Mouse (Mus musculus) urinary bladder, postnatal 14 days (tissue): Measurements from ENCODE around the gene Lrig1.

Experiments
- DNase-seq: peaks from one replicate; pipeline ENCODE4 v3.0.0; 2021; ENCODE audit warnings: low spot score

Gene Lrig1

DNA sequence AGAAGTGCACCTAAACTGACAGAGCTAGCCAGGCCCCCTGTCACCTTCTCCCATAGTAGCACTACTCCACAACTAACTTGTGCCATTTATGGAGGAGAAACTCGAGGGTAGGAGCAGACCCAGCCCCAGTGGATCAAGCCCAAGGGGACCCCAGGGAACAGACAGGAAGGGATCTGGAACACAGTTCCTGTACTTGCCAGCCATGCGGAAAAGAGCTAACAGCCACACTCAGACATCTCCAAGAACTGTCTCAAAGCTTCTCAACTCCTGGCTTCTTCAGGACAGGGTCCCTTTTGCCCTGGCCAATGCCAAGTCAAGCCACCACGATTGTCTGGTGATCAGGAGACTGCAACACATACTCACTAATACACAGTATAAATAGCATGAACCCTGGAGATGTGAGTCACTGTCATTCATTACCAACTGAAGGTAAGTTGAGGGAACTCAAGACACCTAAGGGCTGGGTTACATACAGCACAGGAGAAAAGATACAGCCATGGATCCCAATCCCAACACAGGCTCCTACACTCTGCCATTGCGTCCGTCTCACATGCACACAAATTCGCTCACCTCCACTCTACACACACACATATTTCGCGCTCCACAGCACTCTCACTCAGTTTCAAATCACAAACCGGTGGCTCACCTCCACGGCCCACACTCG lies 1.3 kb downstream of the Lrig1 start:
- no peak for DNase-seq

DNA sequence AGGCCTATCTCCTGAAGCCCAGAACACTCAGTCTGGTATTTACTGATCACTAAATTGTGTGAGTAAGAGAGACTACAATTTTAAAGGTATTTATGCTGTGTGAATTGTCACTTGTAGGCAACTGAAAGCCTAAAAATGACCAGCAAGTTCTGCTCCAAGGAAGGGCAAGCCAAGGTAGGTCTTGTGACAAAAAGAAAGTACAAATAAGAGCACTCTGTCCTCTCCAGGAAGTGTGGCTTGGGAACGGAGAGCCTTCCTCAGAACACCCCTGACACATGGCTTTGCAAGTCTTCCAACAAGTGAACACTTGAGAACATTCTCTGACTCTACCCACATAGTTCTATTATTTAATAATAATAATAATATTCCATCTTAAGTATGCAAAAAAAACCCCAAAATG lies 2.5 kb downstream of the Lrig1 start:
- no peak for DNase-seq

- DNase-seq = no peak
These were observed 3.5 kb downstream of the Lrig1 start for GRCm38 (mm10) chr6:94696182-94697080.

DNA sequence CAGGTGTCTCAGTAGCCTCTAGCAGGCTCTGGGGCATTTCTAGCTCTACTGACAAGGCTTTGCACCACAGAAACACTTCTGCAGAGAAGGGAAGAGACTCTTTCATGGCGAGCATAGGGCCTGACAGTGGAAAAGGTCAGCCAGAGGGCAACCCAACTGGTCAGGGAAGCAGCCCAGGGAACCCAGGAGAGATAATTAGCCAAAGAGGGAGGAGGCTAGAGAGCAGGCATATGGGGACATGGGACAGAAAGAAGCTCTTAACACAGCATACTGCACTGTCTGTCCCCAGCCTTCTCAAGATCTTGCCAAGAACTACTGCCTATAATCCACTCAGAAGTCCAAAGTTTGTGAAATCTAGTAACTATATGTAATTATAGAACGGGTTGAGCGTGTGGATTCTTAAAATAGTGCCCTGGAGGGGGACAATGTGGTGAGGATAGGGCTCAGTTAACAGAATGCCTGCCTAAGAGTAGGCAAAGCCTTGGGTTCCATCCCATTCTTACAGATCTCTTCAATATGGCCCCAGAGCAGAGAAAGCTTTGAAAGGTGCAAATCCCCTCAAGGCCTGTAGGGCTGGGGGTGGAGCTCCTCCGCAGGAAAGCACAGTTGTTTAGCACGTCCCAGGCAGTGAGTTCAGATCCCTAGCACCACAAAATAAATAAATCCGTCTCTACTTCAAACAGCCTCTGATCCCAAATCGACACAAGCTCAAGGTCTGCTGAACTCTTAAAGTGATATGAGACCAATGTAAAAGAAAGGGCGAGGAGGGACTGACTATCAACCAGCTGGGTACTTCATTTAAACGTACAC lies 4.6 kb downstream of the Lrig1 start:
- no peak for DNase-seq

- no peak for DNase-seq
These were observed 5.5 kb downstream of the Lrig1 start for GRCm38 (mm10) chr6:94694481-94694880.

GRCm38 (mm10) chr6:94693091-94693490 lies 6.9 kb downstream of the Lrig1 start:
- no peak for DNase-seq

DNA sequence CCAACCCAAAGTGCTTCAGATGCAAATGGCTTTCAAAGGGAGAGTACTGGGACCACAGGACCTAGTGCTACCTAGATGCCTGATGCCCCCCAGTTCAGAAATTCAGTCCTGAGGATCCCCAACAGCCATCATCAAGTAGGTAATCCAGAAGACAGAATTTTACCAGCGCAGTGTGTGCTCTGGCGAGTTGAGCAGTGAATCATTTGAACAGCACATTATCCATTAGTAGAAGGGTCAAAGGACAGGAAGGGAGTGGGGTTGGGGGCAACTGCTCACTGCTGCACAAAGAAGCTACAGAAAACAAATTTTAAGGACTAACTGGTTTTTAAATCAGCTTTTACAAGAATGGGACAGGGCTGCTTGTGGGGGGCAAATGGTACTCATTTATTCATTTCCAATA lies 8.0 kb downstream of the Lrig1 start:
- no peak for DNase-seq

DNA sequence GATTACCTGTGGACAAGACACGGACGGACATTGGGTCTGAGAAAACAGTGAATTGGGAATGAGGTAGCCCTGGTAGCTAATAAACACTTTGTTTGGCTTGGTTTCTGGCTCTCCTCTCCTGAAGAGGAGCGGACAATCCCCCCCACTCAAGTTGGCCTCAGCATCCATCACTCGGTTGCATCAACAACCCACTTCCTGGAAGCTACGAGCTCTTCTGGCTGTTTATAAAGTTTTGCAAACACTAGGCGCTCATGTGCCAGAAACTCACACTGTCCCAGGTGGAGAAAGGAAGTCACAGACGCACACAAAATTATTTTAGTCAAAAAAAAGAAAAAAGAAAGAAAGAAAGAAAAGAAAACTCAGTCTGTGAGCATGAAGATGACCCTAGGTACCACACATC lies 9.7 kb downstream of the Lrig1 start:
- DNase-seq = no peak

DNA sequence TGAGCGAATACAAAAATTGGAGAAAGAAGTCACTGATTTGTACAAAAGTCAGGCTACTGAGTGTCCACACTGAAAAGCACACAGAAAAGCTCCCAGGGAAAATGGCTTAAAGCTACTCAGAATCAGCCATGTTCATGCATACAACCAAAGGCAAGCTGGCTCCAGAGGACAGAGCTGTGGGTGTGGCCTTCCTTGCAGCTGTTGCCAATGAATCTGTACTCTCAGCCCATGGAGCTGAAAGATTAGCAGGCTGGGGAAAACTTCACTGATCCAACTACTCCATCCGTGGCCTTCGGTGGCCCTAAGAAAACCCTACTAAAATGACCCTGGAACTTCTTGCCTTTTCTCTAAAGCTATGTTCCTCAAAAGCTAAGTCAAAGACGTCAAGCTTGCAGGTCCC lies 11.2 kb downstream of the Lrig1 start:
- DNase-seq = peak; percentile 22

DNA sequence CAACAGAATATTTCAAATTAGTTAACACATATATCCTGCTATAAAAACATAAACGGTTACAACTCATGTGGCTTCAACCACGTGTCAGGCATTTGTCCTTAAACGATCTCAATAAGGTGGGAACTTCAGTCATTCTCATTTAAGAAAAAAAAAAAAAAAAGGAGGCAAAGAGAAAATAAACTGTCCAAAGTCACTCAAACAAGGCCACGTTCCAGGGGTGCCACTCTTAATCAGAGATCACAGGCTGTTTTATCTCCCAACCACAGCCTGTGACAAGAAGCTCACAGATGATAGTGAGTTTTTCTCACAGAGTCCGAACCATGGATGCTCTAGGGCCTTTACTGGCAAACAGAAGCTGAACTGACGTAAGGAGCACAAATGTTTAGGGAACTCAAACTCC lies 13.9 kb downstream of the Lrig1 start:
- DNase-seq = no peak

DNA sequence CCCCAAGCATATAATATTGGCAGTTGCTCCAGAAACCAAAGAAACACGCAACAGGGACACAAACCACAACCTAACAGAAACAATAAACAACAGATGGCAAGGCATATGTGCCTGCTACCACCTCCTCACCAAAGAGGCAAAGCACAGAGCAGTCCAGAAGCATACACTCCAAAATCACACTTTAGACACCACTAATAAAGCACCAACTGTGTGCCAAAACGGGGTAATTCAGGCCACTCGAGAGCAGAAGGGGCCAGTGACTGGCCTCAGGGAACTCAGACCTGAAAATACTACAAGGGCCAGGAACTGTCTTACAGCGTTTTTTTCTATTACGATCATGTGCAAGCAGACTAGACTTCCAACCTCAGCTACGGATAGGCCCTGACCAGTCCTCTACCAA lies 14.3 kb downstream of the Lrig1 start:
- no peak for DNase-seq

- no peak for DNase-seq
These were observed 15.0 kb downstream of the Lrig1 start for GRCm38 (mm10) chr6:94684844-94685557.

- no peak for DNase-seq
These were observed 16.3 kb downstream of the Lrig1 start for GRCm38 (mm10) chr6:94683701-94684100.

- DNase-seq = no peak
These were observed 17.7 kb downstream of the Lrig1 start for GRCm38 (mm10) chr6:94682270-94682618.

GRCm38 (mm10) chr6:94681446-94682269 lies 18.3 kb downstream of the Lrig1 start:
- no peak for DNase-seq

DNA sequence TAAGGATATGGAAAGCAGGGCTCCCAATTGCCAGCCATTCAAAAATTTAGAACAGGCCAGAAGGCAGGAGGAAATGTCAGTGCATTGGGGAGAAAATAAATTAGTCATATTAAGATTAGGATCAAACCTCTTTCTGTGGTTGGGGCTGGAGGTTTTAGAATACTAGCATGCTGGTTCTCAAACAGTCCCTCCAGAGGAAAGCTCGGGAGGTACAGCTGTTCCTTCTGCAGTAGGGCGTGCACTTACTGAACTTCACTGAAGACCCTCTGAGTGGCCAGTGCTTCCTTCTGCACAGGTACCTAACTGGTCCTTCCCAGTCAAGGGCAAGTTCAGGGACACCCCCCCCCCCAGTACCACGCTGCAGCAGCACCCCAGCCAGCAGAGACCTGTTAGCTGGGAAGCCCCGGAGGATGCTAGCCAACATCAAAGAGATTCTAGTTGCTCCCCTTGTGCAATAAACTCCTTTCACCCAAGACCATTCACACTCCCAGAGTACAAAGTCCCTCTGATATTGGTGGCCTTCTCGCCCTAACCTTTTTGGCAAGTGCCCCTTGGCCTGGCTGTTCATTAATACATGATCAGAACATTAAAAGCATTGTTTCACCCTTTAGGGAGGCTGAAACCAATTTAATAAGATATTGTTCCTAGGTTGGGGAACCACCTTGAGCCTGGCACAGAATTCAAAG lies 19.1 kb downstream of the Lrig1 start:
- DNase-seq = no peak

DNA sequence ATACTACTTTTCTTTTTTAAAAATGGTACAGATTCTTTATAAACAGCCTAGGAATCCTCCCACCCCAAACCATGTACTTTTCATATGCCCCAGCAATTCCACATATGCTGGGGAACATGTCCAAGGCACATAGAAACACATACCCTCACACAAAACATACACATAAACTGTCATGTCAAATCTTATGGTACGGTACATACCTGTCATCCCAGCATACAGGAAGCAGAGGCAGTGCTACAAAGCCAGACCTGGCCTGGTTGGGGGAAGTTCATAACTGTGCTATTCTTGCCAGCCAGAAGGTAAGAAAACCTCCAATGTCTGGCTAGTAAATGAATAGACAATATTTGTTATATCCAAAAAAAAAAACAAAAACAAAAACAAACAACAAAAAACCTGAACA lies 20.7 kb downstream of the Lrig1 start:
- DNase-seq = no peak

DNA sequence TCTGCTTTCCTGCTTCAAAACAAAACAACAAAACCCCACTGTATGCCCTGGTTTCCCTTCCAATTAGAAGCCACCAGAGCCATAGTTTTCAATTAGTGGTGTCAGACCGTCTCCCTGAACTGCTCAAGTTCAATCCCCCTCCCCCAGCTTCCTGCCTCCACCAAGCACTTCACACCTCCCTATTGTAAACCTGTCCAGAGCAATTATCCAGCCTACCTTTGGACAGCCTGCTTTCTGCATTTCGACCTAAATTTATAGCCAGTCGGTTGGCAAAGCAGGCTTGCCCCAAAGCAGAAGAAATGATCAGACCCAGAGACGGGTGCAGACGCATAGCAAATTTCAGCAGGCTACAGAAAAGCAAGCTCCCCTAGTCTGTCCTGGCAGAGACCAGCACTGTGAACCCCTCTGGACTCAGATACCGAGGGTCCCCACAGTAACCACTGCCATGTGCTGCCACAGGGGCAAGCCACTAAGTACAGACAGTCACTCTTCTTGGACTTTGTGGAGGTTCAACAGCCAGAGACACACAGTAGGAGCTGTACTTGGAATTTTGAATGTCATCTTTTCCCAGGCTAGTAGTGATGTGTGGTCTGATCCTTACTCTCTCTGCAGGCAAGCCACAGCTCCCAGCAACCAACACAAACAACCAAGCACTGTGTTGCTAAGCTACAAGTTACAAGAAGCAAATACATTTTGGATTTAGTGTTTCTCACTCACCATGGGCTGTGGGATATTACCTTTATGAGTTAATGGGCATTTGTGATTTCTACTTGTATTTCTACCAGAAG lies 21.4 kb downstream of the Lrig1 start:
- DNase-seq = no peak

DNA sequence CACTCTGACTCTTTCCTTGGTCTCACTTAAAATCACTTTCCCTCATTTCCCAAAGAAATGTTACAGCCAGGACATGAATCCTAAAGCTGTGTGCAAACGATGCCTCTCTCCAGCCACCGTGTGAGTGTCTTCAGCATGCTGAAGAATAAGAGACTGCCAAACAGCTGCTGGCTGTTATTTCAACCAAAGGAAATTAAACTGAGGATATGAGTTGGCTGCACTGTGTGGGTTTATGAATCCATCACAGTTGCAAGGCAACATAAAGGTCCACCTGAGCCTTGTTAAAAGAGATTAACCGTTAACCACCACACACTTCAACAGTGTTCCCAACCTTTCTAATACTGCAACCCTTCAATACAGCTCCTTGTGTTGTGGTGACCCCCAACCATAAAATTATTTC lies 22.5 kb downstream of the Lrig1 start:
- DNase-seq = no peak

DNA sequence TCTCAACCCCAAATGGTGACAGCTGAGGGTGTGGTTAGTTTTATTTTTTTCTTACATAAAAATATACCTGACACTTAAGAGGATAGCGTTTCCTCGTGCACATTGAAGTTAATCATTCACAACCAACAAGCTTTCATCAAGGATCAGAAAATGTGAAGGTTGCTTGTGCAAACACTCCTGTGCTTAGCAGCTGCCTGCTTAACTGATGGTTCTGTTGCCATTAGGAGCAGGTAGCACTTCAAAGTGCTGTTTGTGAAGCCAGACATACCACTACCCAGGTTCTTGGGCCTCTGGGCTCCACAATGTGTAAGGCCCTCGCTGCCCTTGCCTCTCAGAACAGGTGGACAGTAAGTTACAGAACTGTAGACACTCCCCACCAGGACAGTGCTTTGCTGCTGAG lies 23.1 kb downstream of the Lrig1 start:
- DNase-seq = no peak
